Mouse (Mus musculus) CD4-positive, CD25-positive, alpha-beta regulatory T cell (primary cell): ENCODE data around the gene Zfyve1. TPM values are rescaled to one million over a fixed set of nuclear protein-coding genes. Genes with fewer than 3 reads are reported as not detected.

Source experiments
- polyA plus RNA-seq: library from polyadenylated mRNA; unstranded; fragments of 100-300 nt; shearing (Covaris generic); gene quantifications from one replicate; pipeline ENCODE4 v1.2.1, GENCODE M21; 2017

Zfyve1 gene
- 11.4 TPM for polyA plus RNA-seq

DNA sequence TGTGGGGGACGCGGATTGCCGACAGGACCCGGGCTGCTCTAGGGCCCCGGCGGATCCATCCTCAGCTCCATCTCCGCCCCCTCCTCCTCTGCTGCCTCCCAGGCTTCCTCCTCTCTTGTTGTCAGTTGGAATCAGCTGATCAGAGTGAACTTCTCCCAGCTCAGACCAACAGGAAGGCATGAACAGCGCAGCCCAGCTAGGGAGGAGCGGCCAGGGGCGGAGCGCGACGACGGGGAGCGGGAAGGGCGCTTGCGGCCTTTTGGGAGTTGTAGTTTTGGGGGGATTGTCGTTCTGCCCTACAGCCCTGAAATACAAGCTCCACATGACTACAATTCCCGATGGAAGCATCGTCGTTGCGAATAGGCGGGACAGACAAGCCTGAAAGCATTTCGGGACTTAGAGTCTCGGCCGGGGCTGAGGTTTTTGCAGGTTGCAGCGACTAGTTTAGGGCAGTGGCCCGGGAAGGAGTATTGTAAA lies at the start of gene Zfyve1:
TSS of gene Zfyve1 (minus strand) at position 198 of the 477 bp plus-strand sequence.

GRCm38 (mm10) chr12:83630936-83631335 lies 33.9 kb upstream of the Zfyve1 start, which contains the start of gene Rbm25:
Rbm25 (plus strand) TSS chr12:83631236.

DNA sequence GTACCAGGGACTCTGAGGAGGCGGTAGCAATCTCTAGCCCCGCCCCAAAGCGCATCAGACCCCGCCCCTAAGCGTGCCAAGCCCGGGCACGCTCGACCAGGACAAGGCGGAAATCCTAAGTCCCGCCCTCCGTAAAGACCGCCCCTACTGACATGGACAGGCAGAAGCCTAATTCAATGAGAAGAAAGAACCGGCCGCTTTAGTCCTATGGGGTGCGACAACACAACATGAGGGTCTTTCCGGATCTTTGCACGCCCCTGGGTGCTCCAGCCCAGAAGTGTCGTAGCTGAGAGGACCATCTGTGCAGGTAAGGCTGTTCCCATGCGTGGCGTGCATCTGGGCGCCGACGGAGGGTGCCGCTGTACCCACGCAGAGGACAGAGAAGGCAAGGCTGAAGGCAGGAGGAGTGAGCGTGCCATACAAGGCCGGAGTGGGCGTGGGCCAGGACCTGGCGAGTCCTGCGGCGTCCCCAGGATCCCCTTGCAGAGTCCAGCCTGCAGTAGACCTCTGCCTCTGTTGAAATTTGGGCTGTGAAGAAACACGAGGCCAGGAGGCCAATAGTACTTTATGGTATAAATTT lies 76.6 kb downstream of the Zfyve1 start, which contains the start of gene Dcaf4:
TSS of gene Dcaf4 (plus strand) at position 156 of the 580 bp plus-strand sequence.

Other genes with a start within 250 kb of the Zfyve1 start
- 0.19 TPM for gene Dpf3, start 109.5 kb downstream of the Zfyve1 start, polyA plus RNA-seq
- 28.4 TPM for gene Dcaf4, start 76.8 kb downstream of the Zfyve1 start, polyA plus RNA-seq
- 367 TPM for gene Rbm25, start 34.0 kb upstream of the Zfyve1 start, polyA plus RNA-seq
- 106 TPM for gene Psen1, start 90.9 kb upstream of the Zfyve1 start, polyA plus RNA-seq
- 0.05 TPM for gene Papln, start 166.4 kb upstream of the Zfyve1 start, polyA plus RNA-seq